Mouse (Mus musculus) forelimb bud, embryonic 11.5 days (tissue): ENCODE results near the gene Tbxa2r.

Source experiments
- DNase-seq: peaks from one replicate; pipeline ENCODE4 v3.0.0-alpha.2; 2012; ENCODE audit warnings: low read depth, low spot score

The Tbxa2r gene

GRCm38 (mm10) chr10:81328386-81328785 lies at the start of gene Tbxa2r:
TSS of gene Tbxa2r (plus strand) at chr10:81328731.
- DNase-seq: no peak

GRCm38 (mm10) chr10:81279496-81279895 lies 49.0 kb upstream of the Tbxa2r start:
- no peak for DNase-seq

GRCm38 (mm10) chr10:81284189-81284588 lies 44.3 kb upstream of the Tbxa2r start:
- DNase-seq: no peak

- DNase-seq: no peak
Measured at GRCm38 (mm10) chr10:81284719-81285118, 43.8 kb upstream of the Tbxa2r start.

GRCm38 (mm10) chr10:81285694-81286450 lies 42.7 kb upstream of the Tbxa2r start:
- peak; percentile 89 for DNase-seq

- no peak for DNase-seq
Measured at GRCm38 (mm10) chr10:81286586-81286985, 41.9 kb upstream of the Tbxa2r start.

- peak; percentile 39 for DNase-seq
Measured at GRCm38 (mm10) chr10:81287513-81288157, 40.9 kb upstream of the Tbxa2r start.

- DNase-seq: peak; percentile 49
Measured at GRCm38 (mm10) chr10:81288601-81289000, 39.9 kb upstream of the Tbxa2r start.

GRCm38 (mm10) chr10:81289278-81289677 lies 39.3 kb upstream of the Tbxa2r start:
- DNase-seq: peak; percentile 75

- DNase-seq: no peak
Measured at GRCm38 (mm10) chr10:81289811-81290210, 38.7 kb upstream of the Tbxa2r start.

- no peak for DNase-seq
Measured at GRCm38 (mm10) chr10:81290698-81291460, 37.7 kb upstream of the Tbxa2r start.

- DNase-seq: no peak
Measured at GRCm38 (mm10) chr10:81291511-81292104, 36.9 kb upstream of the Tbxa2r start, which contains the start of gene Tjp3. TSS of gene Tjp3 (minus strand) at chr10:81291581.

- peak; percentile 100 for DNase-seq
Measured at GRCm38 (mm10) chr10:81292554-81293333, 35.8 kb upstream of the Tbxa2r start, which contains the start of gene Pip5k1c. TSS of gene Pip5k1c (plus strand) at chr10:81292963.

GRCm38 (mm10) chr10:81293334-81294030 lies 35.0 kb upstream of the Tbxa2r start:
- no peak for DNase-seq

- no peak for DNase-seq
Measured at GRCm38 (mm10) chr10:81294442-81294841, 34.1 kb upstream of the Tbxa2r start.

- no peak for DNase-seq
Measured at GRCm38 (mm10) chr10:81295185-81295584, 33.3 kb upstream of the Tbxa2r start.

- no peak for DNase-seq
Measured at GRCm38 (mm10) chr10:81297246-81297645, 31.3 kb upstream of the Tbxa2r start.

- no peak for DNase-seq
Measured at GRCm38 (mm10) chr10:81297845-81298244, 30.7 kb upstream of the Tbxa2r start.

- DNase-seq: no peak
Measured at GRCm38 (mm10) chr10:81298369-81299100, 30.0 kb upstream of the Tbxa2r start.
